In the genomic region with DNA sequence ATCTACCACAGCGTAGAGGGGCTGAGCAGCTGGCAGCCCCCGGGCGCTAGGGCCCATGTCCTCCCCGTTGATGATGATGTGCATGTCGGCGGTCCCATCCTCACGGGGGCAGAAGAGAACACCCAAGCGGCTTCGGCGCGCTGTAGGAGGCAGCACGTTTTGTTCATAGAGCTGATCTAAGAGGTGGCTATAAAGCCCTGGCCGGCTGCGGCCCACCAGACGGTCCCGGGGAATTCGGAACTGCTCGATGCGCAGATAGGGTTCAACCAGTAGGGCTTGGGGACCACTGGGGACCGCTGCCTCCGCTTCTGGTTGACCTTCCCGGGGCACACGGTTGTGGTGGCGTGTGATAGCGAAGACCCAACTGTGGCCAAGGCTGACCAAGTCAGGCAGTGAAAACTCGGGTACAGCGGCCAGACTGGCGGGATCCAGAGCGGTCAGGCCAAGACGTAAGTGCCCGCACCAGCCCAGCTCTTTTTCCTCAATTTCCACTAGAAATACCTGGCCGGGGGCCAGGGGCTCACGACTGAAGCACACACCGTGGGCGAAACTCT, we compare ENCODE assay signal across 8 mouse cellular contexts. TPM values are rescaled to one million over a fixed set of nuclear protein-coding genes. Genes with fewer than 3 reads are reported as not detected.
DNase-seq lines count a peak whose midpoint lies in the region; ATAC-seq lines count a peak whose summit lies in the region.

A gene (plus strand): TSS at position 126 of the 554 bp plus-strand sequence.

- no peaks in the 10 kb centered on the region for H3K9me3 ChIP-seq in hindbrain, embryonic 14.5 days (ENCODE audit: control insufficient read depth, low read length)

- DNase-seq in R1 (ENCODE audit: low read depth, low spot score) = peak; percentile 71
- peak; percentile 82 to 84 for DNase-seq in cerebellum, postnatal 25 days
- peak; percentile 69 to 82 for DNase-seq in frontal cortex, postnatal 36 days (ENCODE audit: low spot score in 2 of 2)
- peak; percentile 67 for DNase-seq in hindbrain, embryonic 14.5 days (ENCODE audit: low spot score)
- DNase-seq in layer of hippocampus, postnatal 25 days (ENCODE audit: extremely low spot score in 1 of 2, low spot score in 1 of 2) = peak; percentile 70
- DNase-seq in lung, postnatal 25 days (ENCODE audit: low spot score) = peak; percentile 85
- DNase-seq in retina, adult 2 months (ENCODE audit: low read depth, low spot score) = peak; percentile 43
- peak; percentile 81 for DNase-seq in thymus, postnatal 25 days

- peaks cover 21% of the 10 kb centered on the region for H3K36me3 ChIP-seq in hindbrain, embryonic 14.5 days (replicated peaks; ENCODE audit: control insufficient read depth, insufficient read depth)

- peak within 1 kb of the TSS; percentile 99 for H3K4me2 ChIP-seq in hindbrain, embryonic 14.5 days (replicated peaks)

- H3K4me1 ChIP-seq in hindbrain, embryonic 14.5 days (replicated peaks; ENCODE audit: control insufficient read depth, insufficient read depth, low read length) = peaks cover 16% of the 10 kb centered on the region

- H3K9ac ChIP-seq in hindbrain, embryonic 14.5 days = peak within 1 kb of the TSS; percentile 70

- H3K4me3 ChIP-seq in hindbrain, embryonic 14.5 days (replicated peaks; ENCODE audit: low read length) = peak within 1 kb of the TSS; percentile 68

- H3K27me3 ChIP-seq in hindbrain, embryonic 14.5 days (ENCODE audit: control insufficient read depth, insufficient read depth, low read length) = no peaks in the 10 kb centered on the region

- H3K27ac ChIP-seq in hindbrain, embryonic 14.5 days = peak within 1 kb of the TSS; percentile 82

- WGBS in hindbrain, embryonic 14.5 days = under 1% methylated on average over 35 of the region's 35 CpGs

- peak; percentile 64 for ATAC-seq in hindbrain, embryonic 14.5 days (ENCODE audit: low FRiP score)

RNA-seq across cellular contexts. Expression of the gene that starts here (rescaled TPM):
- 85.9 and 89.6 TPM in 2 replicates for polyA plus RNA-seq in hindbrain, embryonic 14.5 days (2014; fragmentation: Nextera tagmentation; extraction: Ambion mirVana)
- total RNA-seq in layer of hippocampus, postnatal 25 days (2021) = 100 to 1,000 TPM in 1 of 2 experiments, 10 to 100 TPM in 1; 93.3 to 106 TPM

Comparison
In these comparisons a context has a peak if more than half of its experiments do, and no peak if none do; other contexts are left out.
1. Peak in every context shown above with its lines: DNase-seq, ATAC-seq, H3K4me3 ChIP-seq and H3K27ac ChIP-seq.